Mouse (Mus musculus): ENCODE data around the gene Gata1.

- TF ChIP-seq ZNF384 (IDR thresholded peaks at IDR 0.05; ENCODE audit: low read depth, low read length): no peak
- no peak for TF ChIP-seq ZC3H11A (IDR thresholded peaks at IDR 0.05; ENCODE audit: borderline replicate concordance, low read depth, low read length)
- no peak for TF ChIP-seq CHD2 (IDR thresholded peaks at IDR 0.05; ENCODE audit: low read depth, low read length)
- TF ChIP-seq HCFC1 (IDR thresholded peaks at IDR 0.05; ENCODE audit: borderline replicate concordance, insufficient read depth, low read length): no peak
- no peak for TF ChIP-seq MAFK (IDR thresholded peaks at IDR 0.05; ENCODE audit: insufficient read depth, low read depth, low read length)
Observed at GRCm38 (mm10) chrX:7992379-7993067, 14.7 kb upstream of the Gata1 start.
